Mouse (Mus musculus) MEL (cell line): ENCODE measurements around the gene Sox6. TPM values are rescaled to one million over a fixed set of nuclear protein-coding genes. Genes with fewer than 3 reads are reported as not detected.

Experiments
- DNase-seq: peaks from one replicate; pipeline ENCODE4 v3.0.0; 2011; ENCODE audit warnings: low read depth, low spot score
- H3K27ac ChIP-seq: 2 replicates; pipeline ENCODE4 v1.5.1; 2012; ENCODE audit warnings: low read depth, mild to moderate bottlenecking, control low read depth, low read length, moderate library complexity; ENCODE audit not compliant: control insufficient read depth
- H3K27me3 ChIP-seq, 2 experiments: fragments of 150-350 bp in 1 of 2; sonication (generic) in 1 of 2; 2 replicates each; pipeline ENCODE4 v1.6.1; 2012; ENCODE audit warnings: low read length in 2 of 2, mild to moderate bottlenecking in 2 of 2, improper control_type of control experiment in 1 of 2, moderate library complexity in 1 of 2; ENCODE audit not compliant: insufficient read depth in 2 of 2, control insufficient read depth in 1 of 2
- H3K36me3 ChIP-seq, 2 experiments: 2 replicates each; pipeline ENCODE4 v1.6.1; 2012 to 2014; ENCODE audit warnings: low read length in 2 of 2, improper control_type of control experiment in 1 of 2, inconsistent platforms in 1 of 2, mild to moderate bottlenecking in 1 of 2; ENCODE audit not compliant: insufficient read depth in 2 of 2, control insufficient read depth in 1 of 2
- H3K4me1 ChIP-seq, 2 experiments: fragments of 150-350 bp in 1 of 2; sonication (generic) in 1 of 2; 2 replicates each; pipeline ENCODE4 v1.6.1; 2012; ENCODE audit warnings: low read length in 2 of 2, improper control_type of control experiment in 1 of 2, mild to moderate bottlenecking in 1 of 2; ENCODE audit not compliant: insufficient read depth in 2 of 2, control insufficient read depth in 1 of 2
- H3K4me3 ChIP-seq, 2 experiments: fragments of 150-350 bp in 1 of 2; sonication (generic) in 1 of 2; 2 replicates each; pipeline ENCODE4 v1.5.1; 2012; ENCODE audit warnings: low read depth in 2 of 2, low read length in 2 of 2, mild to moderate bottlenecking in 2 of 2, moderate library complexity in 2 of 2, control low read depth in 1 of 2, improper control_type of control experiment in 1 of 2; ENCODE audit not compliant: control insufficient read depth in 1 of 2, insufficient read depth in 1 of 2
- H3K79me2 ChIP-seq: 2 replicates; pipeline ENCODE4 v1.6.1; 2012; ENCODE audit warnings: mild to moderate bottlenecking, low read length, moderate library complexity; ENCODE audit not compliant: control insufficient read depth, poor library complexity, insufficient read depth
- H3K9ac ChIP-seq: 2 replicates; pipeline ENCODE4 v1.6.1; 2012; ENCODE audit warnings: low read depth, mild to moderate bottlenecking, control low read depth, low read length, moderate library complexity; ENCODE audit not compliant: control insufficient read depth, poor library complexity, severe bottlenecking
- H3K9me3 ChIP-seq: fragments of 150-350 bp; sonication (generic); replicated peaks from 2 replicates; pipeline ENCODE4 v1.6.1; 2012; ENCODE audit warnings: mild to moderate bottlenecking, low read length, improper control_type of control experiment, moderate library complexity; ENCODE audit not compliant: insufficient read depth
- BHLHE40 ChIP-seq: IDR thresholded peaks from 2 replicates; pipeline ENCODE4 v1.6.1; 2012; ENCODE audit warnings: low read depth, mild to moderate bottlenecking, inconsistent platforms, low read length, improper control_type of control experiment, borderline replicate concordance
- CHD2 ChIP-seq: IDR thresholded peaks from 2 replicates; pipeline ENCODE4 v1.6.1; 2011; ENCODE audit warnings: low read length, improper control_type of control experiment
- CTCF ChIP-seq, 3 experiments: IDR thresholded peaks in 2 of 3; conservative IDR thresholded peaks in 1 of 3; 2 replicates each; pipeline ENCODE4 v1.5.1; 2011 to 2012; ENCODE audit warnings: low read length in 3 of 3, low read depth in 2 of 3, mild to moderate bottlenecking in 2 of 3, improper control_type of control experiment in 1 of 3, inconsistent platforms in 1 of 3, mixed read lengths in 1 of 3, moderate library complexity in 1 of 3; ENCODE audit not compliant: control insufficient read depth in 1 of 3, insufficient read depth in 1 of 3, poor library complexity in 1 of 3, severe bottlenecking in 1 of 3
- E2F4 ChIP-seq: IDR thresholded peaks from 2 replicates; pipeline ENCODE4 v1.6.1; 2011; ENCODE audit warnings: low read depth, low read length, improper control_type of control experiment, borderline replicate concordance
- ELF1 ChIP-seq: IDR thresholded peaks from 2 replicates; pipeline ENCODE4 v1.6.1; 2014; ENCODE audit warnings: low read depth, mild to moderate bottlenecking, inconsistent platforms, low read length, improper control_type of control experiment, moderate library complexity
- EP300 ChIP-seq, 2 experiments: IDR thresholded peaks; 2 replicates each; pipeline ENCODE4 v1.6.1; 2011; ENCODE audit warnings: improper control_type of control experiment in 2 of 2, low read length in 2 of 2, low read depth in 1 of 2, mild to moderate bottlenecking in 1 of 2
- ETS1 ChIP-seq: IDR thresholded peaks from 2 replicates; pipeline ENCODE4 v1.6.1; 2012; ENCODE audit warnings: low read depth, mild to moderate bottlenecking, inconsistent platforms, low read length, improper control_type of control experiment, moderate library complexity
- GABPA ChIP-seq: IDR thresholded peaks from 2 replicates; pipeline ENCODE4 v1.6.1; 2012; ENCODE audit warnings: low read depth, mild to moderate bottlenecking, inconsistent platforms, low read length, improper control_type of control experiment, moderate library complexity
- GATA1 ChIP-seq: IDR thresholded peaks from 2 replicates; pipeline ENCODE4 v1.6.1; 2011; ENCODE audit warnings: low read depth, low read length, improper control_type of control experiment
- HCFC1 ChIP-seq: IDR thresholded peaks from 2 replicates; pipeline ENCODE4 v1.6.1; 2012; ENCODE audit warnings: low read depth, mild to moderate bottlenecking, inconsistent platforms, low read length, improper control_type of control experiment, moderate library complexity
- JUND ChIP-seq: IDR thresholded peaks from 2 replicates; pipeline ENCODE4 v1.6.1; 2011; ENCODE audit warnings: low read depth, mild to moderate bottlenecking, improper control_type of control experiment, low read length
- MAFK ChIP-seq: IDR thresholded peaks from 2 replicates; pipeline ENCODE4 v1.6.1; 2011; ENCODE audit warnings: low read depth, mild to moderate bottlenecking, low read length, improper control_type of control experiment, borderline replicate concordance
- MAX ChIP-seq: IDR thresholded peaks from 2 replicates; pipeline ENCODE4 v1.6.1; 2011; ENCODE audit warnings: low read length, improper control_type of control experiment
- MYB ChIP-seq: IDR thresholded peaks from 2 replicates; pipeline ENCODE4 v1.6.1; 2011; ENCODE audit warnings: mild to moderate bottlenecking, low read depth, low read length, improper control_type of control experiment
- MYC ChIP-seq: IDR thresholded peaks from 2 replicates; pipeline ENCODE4 v1.6.1; 2011; ENCODE audit warnings: low read depth, mild to moderate bottlenecking, low read length, improper control_type of control experiment, moderate library complexity
- NELFE ChIP-seq: IDR thresholded peaks from 2 replicates; pipeline ENCODE4 v1.6.1; 2011; ENCODE audit warnings: low read depth, low read length, improper control_type of control experiment
- NRF1 ChIP-seq: IDR thresholded peaks from 2 replicates; pipeline ENCODE4 v1.6.1; 2014; ENCODE audit warnings: low read depth, mild to moderate bottlenecking, inconsistent platforms, low read length, improper control_type of control experiment, moderate library complexity; ENCODE audit not compliant: poor library complexity, insufficient read depth, severe bottlenecking
- POLR2A ChIP-seq, 2 experiments: IDR thresholded peaks; 2 replicates each; pipeline ENCODE4 v1.6.1; 2011 to 2012; ENCODE audit warnings: low read length in 2 of 2, mild to moderate bottlenecking in 2 of 2, control low read depth in 1 of 2, improper control_type of control experiment in 1 of 2, low read depth in 1 of 2, moderate library complexity in 1 of 2; ENCODE audit not compliant: control insufficient read depth in 1 of 2, insufficient read depth in 1 of 2, poor library complexity in 1 of 2
- POLR2AphosphoS2 ChIP-seq: IDR thresholded peaks from 2 replicates; pipeline ENCODE4 v1.6.1; 2011; ENCODE audit warnings: low read length, improper control_type of control experiment
- POLR2AphosphoS5 ChIP-seq: IDR thresholded peaks from 2 replicates; pipeline ENCODE4 v1.6.1; 2012; ENCODE audit warnings: low read depth, borderline replicate concordance, mild to moderate bottlenecking, inconsistent platforms, low read length, moderate library complexity, mixed read lengths
- RAD21 ChIP-seq: IDR thresholded peaks from 2 replicates; pipeline ENCODE4 v1.6.1; 2011; ENCODE audit warnings: mild to moderate bottlenecking, low read depth, low read length, improper control_type of control experiment
- RCOR1 ChIP-seq: IDR thresholded peaks from 2 replicates; pipeline ENCODE4 v1.6.1; 2012; ENCODE audit warnings: low read depth, mild to moderate bottlenecking, inconsistent platforms, low read length, improper control_type of control experiment
- SIN3A ChIP-seq: IDR thresholded peaks from 2 replicates; pipeline ENCODE4 v1.6.1; 2012; ENCODE audit warnings: low read length, improper control_type of control experiment, inconsistent platforms
- TAL1 ChIP-seq: IDR thresholded peaks from 2 replicates; pipeline ENCODE4 v1.6.1; 2012; ENCODE audit warnings: mild to moderate bottlenecking, inconsistent platforms, low read length, moderate library complexity, mixed read lengths
- TBP ChIP-seq: IDR thresholded peaks from 2 replicates; pipeline ENCODE4 v1.8.0; 2011; ENCODE audit warnings: low read depth, low read length, improper control_type of control experiment
- TCF12 ChIP-seq: IDR thresholded peaks from 2 replicates; pipeline ENCODE4 v1.6.1; 2014; ENCODE audit warnings: low read depth, mild to moderate bottlenecking, inconsistent platforms, low read length, improper control_type of control experiment, moderate library complexity
- USF2 ChIP-seq, 2 experiments: IDR thresholded peaks; 2 replicates each; pipeline ENCODE4 v1.6.1; 2011 to 2012; ENCODE audit warnings: improper control_type of control experiment in 2 of 2, low read length in 2 of 2, borderline replicate concordance in 1 of 2, inconsistent platforms in 1 of 2, low read depth in 1 of 2, mild to moderate bottlenecking in 1 of 2; ENCODE audit not compliant: insufficient read depth in 1 of 2
- ZC3H11A ChIP-seq: IDR thresholded peaks from 2 replicates; pipeline ENCODE4 v1.6.1; 2012; ENCODE audit warnings: low read depth, mild to moderate bottlenecking, inconsistent platforms, low read length, improper control_type of control experiment
- ZKSCAN1 ChIP-seq: IDR thresholded peaks from 2 replicates; pipeline ENCODE4 v1.6.1; 2012; ENCODE audit warnings: low read depth, mild to moderate bottlenecking, inconsistent platforms, low read length, improper control_type of control experiment, moderate library complexity
- polyA plus RNA-seq, 2 experiments: library from polyadenylated mRNA; stranded (reverse) in 1 of 2; unstranded in 1 of 2; fragments of >175 nt in 1 of 2; fragments of >200 nt in 1 of 2; gene quantifications; 2 replicates each; pipeline versions ENCODE4 v1.2.1 to v1.2.4; 2012; ENCODE audit warnings: low replicate concordance in 2 of 2, low read depth in 1 of 2; ENCODE audit not compliant: insufficient read length in 2 of 2, insufficient read depth in 1 of 2, missing spikeins in 1 of 2
- total RNA-seq: library from RNA; depleted of rRNA; stranded (reverse); fragments of 300-350 nt; gene quantifications from 2 replicates; pipeline ENCODE4 v1.2.3, GENCODE M21; 2012

The Sox6 gene
- total and polyA plus RNA-seq, 3 experiments, result 2.6 to 4.6 TPM; not detected in 1

- peak overlapping the region in 1 of 2 experiments; percentile 37; a peak in 2 of 4 replicates for H3K4me3 ChIP-seq
- TF ChIP-seq TCF12 (0 out of 2 replicates have a peak, but pooled peaks have one; percentile 13), TAL1 (no peak), RCOR1 (0 out of 2 replicates have a peak, but pooled peaks have one; percentile 15), GATA1 (peak; percentile 53; the same call in 1 of the 2 replicates)
- H3K27ac ChIP-seq, result peak overlapping the region; percentile 25; the same call in 1 of the 2 replicates
- H3K36me3 ChIP-seq, result peaks cover 0 to 12% of the 10 kb centered on the region in 2 experiments; a peak in 2 of 4 replicates
- no peaks in the 10 kb centered on the region for H3K9me3 ChIP-seq
- no peak overlapping the region for H3K9ac ChIP-seq
- no peaks in the 10 kb centered on the region for H3K79me2 ChIP-seq
- no peaks in the 10 kb centered on the region for H3K27me3 ChIP-seq
- peaks cover 6 to 10% of the 10 kb centered on the region in 2 experiments for H3K4me1 ChIP-seq
- DNase-seq, result peak; percentile 78
Measured at GRCm38 (mm10) chr7:115556677-115557076, 481.9 kb downstream of the Sox6 start.

GRCm38 (mm10) chr7:115550197-115550804, 488.3 kb downstream of the Sox6 start:
- Histone ChIP-seq H3K4me3 (peak overlapping the region; percentile 68 to 69), H3K79me2 (peaks cover 1% of the 10 kb centered on the region; the same call in 1 of the 2 replicates), H3K4me1 (peaks cover 19 to 30% of the 10 kb centered on the region in 2 experiments), H3K9me3 (no peaks in the 10 kb centered on the region), H3K27me3 (no peaks in the 10 kb centered on the region), H3K27ac (peak overlapping the region; percentile 91), H3K36me3 (peaks cover 0 to 44% of the 10 kb centered on the region in 2 experiments; a peak in 2 of 4 replicates), H3K9ac (peak overlapping the region; percentile 69)
- peak; percentile 92 for DNase-seq
- TF ChIP-seq JUND (no peak), TCF12 (peak; percentile 97), POLR2AphosphoS2 (peak; percentile 43; the same call in 1 of the 2 replicates), CHD2 (peak; percentile 44; the same call in 1 of the 2 replicates), CTCF (IDR thresholded peaks at IDR 0.05 in 2 of 3, conservative IDR thresholded peaks at IDR 0.05 in 1 of 3; ENCODE audit: control insufficient read depth in 1 of 3, insufficient read depth in 1 of 3, low read depth in 2 of 3, low read length in 3 of 3, poor library complexity in 1 of 3, severe bottlenecking in 1 of 3) (no peak), TAL1 (peak; percentile 91), ETS1 (peak; percentile 87), RCOR1 (peak; percentile 82), ELF1 (0 out of 2 replicates have a peak, but pooled peaks have one; percentile 48), BHLHE40 (no peak), ZC3H11A (no peak), GATA1 (peak; percentile 97), SIN3A (peak; percentile 89), MYC (0 out of 2 replicates have a peak, but pooled peaks have one; percentile 56), POLR2A (IDR thresholded peaks at IDR 0.05; ENCODE audit: control insufficient read depth in 1 of 2, insufficient read depth in 1 of 2, low read depth in 1 of 2, low read length in 2 of 2, poor library complexity in 1 of 2) (peak in 1 of 2 experiments; percentile 66; a peak in 2 of 4 replicates), GABPA (no peak), RAD21 (no peak), HCFC1 (peak; percentile 49; the same call in 1 of the 2 replicates), ZKSCAN1 (no peak), MAX (no peak), USF2 (IDR thresholded peaks at IDR 0.05; ENCODE audit: borderline replicate concordance in 1 of 2, insufficient read depth in 1 of 2, low read depth in 1 of 2, low read length in 2 of 2) (no peak), NRF1 (no peak), MAFK (0 out of 2 replicates have a peak, but pooled peaks have one; percentile 40), POLR2AphosphoS5 (no peak), MYB (peak; percentile 98), NELFE (peak; percentile 39; the same call in 1 of the 2 replicates), EP300 (IDR thresholded peaks at IDR 0.05; ENCODE audit: low read depth in 1 of 2, low read length in 2 of 2) (peak; percentile 99 to 100), TBP (peak; percentile 64; the same call in 1 of the 2 replicates), E2F4 (no peak)
